Mouse (Mus musculus) C2C12 (cell line): ENCODE data around the gene Dis3l.

Experiments used
- MAX ChIP-seq: IDR thresholded peaks from one replicate; pipeline ENCODE4 v1.6.1; 2011; ENCODE audit warnings: mild to moderate bottlenecking, control low read depth
- MYOD1 ChIP-seq: IDR thresholded peaks from one replicate; pipeline ENCODE4 v1.6.1; 2011; ENCODE audit warnings: low read depth; ENCODE audit not compliant: control insufficient read depth, insufficient read length

- TF ChIP-seq MYOD1 = no peak
- TF ChIP-seq MAX = no peak
Measured at GRCm38 (mm10) chr9:64335825-64336224, 5.3 kb downstream of the Dis3l start.
